17 mouse cellular contexts compared by ENCODE assay signal in genomic region chr13:36416546-36416945, GRCm38 (mm10).
"Had no signal": no experiment of that assay in that cellular context is flagged by ENCODE, and none has a peak within 500 bp of the region (broad histone marks: within the 10 kb centered on the region; RNA-seq: fewer than 3 reads in every experiment).

No protein-coding gene starts in this region.

- H3K4me1 ChIP-seq: lung, embryonic 15.5 days; midbrain, embryonic 13.5 days; midbrain, embryonic 15.5 days; neural tube, embryonic 12.5 days; stomach, embryonic 15.5 days had no signal

- H3K27ac ChIP-seq: lung, embryonic 15.5 days; macrophage; midbrain, embryonic 13.5 days; midbrain, embryonic 15.5 days; neural tube, embryonic 12.5 days; stomach, embryonic 15.5 days; stomach, postnatal 0 days had no signal

- H3K36me3 ChIP-seq: lung, embryonic 15.5 days; midbrain, embryonic 13.5 days; midbrain, embryonic 15.5 days; neural tube, embryonic 12.5 days; stomach, embryonic 15.5 days had no signal

- H3K4me2 ChIP-seq: lung, embryonic 15.5 days; midbrain, embryonic 11.5 days; midbrain, embryonic 13.5 days; midbrain, embryonic 15.5 days; neural tube, embryonic 12.5 days; stomach, embryonic 15.5 days had no signal

- H3K27me3 ChIP-seq: lung, embryonic 15.5 days; megakaryocyte, embryonic 14.5 days; midbrain, embryonic 13.5 days; midbrain, embryonic 15.5 days; neural tube, embryonic 12.5 days; stomach, embryonic 15.5 days had no signal

- H3K9me3 ChIP-seq: lung, embryonic 15.5 days; megakaryocyte, embryonic 14.5 days; midbrain, embryonic 13.5 days; midbrain, embryonic 15.5 days; neural tube, embryonic 12.5 days; stomach, embryonic 15.5 days had no signal

- ATAC-seq: lung, postnatal 0 days; midbrain, embryonic 13.5 days; midbrain, embryonic 15.5 days had no signal

- DNase-seq: lung, adult 2 months; lung, postnatal 14 days; lung, postnatal 36 days; right cerebral cortex, postnatal 14 days; thymus, adult 2 months; thymus, postnatal 25 days; thymus, postnatal 4 days had no signal

- H3K4me3 ChIP-seq: lung, embryonic 15.5 days; megakaryocyte, embryonic 14.5 days; midbrain, embryonic 13.5 days; midbrain, embryonic 15.5 days; neural tube, embryonic 12.5 days; stomach, embryonic 15.5 days had no signal

- H3K9ac ChIP-seq: lung, embryonic 15.5 days; midbrain, embryonic 13.5 days; midbrain, embryonic 15.5 days; neural tube, embryonic 12.5 days; stomach, embryonic 15.5 days had no signal
